Mouse (Mus musculus): Measurements from ENCODE around the gene Tmem251.
A peak's percentile ranks its signal among the peaks of the same experiment; 100 is the strongest.

The Tmem251 gene

DNA sequence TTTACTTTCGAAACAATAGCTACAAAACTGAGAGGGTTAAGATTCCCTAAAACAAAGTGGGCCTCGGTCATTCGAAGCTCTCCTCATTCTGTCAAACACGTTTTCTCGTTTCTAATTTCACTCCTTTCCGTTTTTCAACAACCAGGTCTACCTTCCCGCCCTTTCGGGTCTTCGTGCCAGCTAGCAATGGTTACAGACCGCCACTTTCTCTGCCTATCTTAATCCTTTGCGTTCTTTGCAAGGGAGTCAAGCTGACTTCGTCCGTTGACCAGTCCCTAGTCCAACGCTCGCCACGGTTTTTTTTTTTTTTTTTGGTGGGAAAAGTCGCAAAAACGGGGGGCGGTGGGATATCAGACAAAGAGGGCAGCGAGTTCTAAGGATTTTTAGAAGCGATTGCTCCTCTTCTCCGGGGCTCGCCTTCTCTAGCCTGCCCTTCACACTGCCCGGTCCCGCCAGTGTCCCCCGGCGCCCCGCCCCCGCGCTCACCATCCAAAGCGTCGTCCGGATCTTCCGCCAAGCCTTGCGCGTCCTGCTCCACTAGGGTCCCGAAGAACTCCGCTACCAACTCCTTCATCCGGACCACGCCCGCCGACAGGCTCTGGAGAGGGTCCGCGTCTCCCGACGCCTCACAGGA lies 13.6 kb downstream of the Tmem251 start:
- no peak for DNase-seq (ENCODE audit: low spot score in 2 of 2)

DNA sequence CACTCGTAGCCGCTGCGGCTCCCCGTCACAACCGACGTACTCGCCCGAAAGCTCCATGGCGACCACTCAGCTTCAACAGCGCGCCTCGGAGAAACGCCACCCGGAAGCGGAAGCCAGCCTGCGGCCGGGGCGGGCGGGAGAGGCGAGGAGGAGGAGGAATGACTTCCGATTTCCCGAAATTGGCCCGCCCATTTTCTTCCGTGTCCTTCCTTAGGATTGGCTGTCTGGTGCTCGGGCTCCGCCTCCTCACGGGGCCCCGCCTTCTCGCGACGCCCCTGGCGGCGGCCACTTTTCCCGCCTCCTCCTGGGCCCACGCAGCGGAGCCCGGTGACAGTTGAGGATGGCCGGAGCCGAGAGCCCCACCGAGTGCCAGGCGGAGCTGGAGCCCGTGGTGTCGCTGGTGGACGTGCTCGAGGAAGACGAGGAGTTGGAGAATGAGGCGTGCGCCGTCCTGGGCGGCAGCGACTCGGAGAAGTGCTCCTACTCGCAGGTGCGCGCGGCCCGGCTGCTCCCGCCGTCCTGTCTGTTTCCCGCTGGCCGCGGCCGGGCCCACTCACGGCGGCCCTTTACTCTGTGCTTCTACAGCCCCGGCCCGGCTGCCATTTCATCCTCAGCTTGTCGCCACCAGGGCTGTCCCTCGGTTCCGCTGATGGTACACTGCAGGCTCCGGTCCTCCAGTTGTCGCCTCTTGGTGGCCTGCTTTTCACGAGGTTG lies 14.3 kb downstream of the Tmem251 start, which contains the start of the genes Gm28051, Gon7 and Ubr7:
Gene Gm28051 (minus strand): TSS at position 77 of the 714 bp plus-strand sequence.
Gene Gon7 (minus strand): TSS at position 115 of the 714 bp plus-strand sequence.
Gene Ubr7 (plus strand): TSS at position 279 of the 714 bp plus-strand sequence.
- peak; percentile 96 to 97 for DNase-seq (ENCODE audit: low spot score in 2 of 2)

DNA sequence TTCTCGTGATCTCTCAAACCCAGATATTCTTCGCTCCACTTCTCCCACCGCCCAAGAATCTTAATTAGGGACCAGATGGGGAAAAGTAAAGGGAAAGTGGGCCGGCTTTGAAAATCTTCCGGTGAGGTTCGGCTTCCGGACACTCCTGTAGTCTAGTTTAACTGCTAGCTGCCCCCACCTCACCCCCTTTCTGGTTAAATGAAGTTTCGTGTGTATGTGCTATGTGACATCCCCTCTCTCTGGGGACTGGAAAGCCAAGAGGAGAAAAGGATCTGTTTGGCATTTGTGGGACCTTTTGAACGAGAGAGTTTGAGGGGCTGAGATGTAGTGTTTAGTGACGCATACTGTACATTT lies 14.8 kb downstream of the Tmem251 start, which contains the start of gene Gm20604:
Gene Gm20604 (minus strand): TSS at position 270 of the 354 bp plus-strand sequence.
- DNase-seq (ENCODE audit: low spot score in 2 of 2) = no peak

DNA sequence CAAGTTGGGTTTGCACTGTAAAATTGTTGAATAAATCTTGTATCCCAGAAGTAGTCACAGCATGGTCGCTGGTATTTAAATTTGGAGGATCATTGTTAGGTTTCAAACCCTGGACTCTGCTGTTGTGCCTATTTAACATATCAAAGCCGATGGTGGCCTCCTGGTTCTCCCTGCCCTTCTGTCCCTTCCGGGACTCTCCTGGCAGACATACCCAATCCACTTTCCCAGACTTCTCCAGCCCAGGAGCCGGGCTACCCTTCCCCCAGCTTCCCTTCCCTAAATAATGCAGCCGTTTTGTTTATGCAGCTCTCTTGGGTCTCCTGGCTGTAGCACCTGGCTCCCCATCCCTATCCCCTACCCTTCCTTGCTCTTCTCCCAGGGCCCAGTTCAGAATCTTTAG lies 15.4 kb downstream of the Tmem251 start:
- DNase-seq (ENCODE audit: low spot score in 2 of 2) = no peak

DNA sequence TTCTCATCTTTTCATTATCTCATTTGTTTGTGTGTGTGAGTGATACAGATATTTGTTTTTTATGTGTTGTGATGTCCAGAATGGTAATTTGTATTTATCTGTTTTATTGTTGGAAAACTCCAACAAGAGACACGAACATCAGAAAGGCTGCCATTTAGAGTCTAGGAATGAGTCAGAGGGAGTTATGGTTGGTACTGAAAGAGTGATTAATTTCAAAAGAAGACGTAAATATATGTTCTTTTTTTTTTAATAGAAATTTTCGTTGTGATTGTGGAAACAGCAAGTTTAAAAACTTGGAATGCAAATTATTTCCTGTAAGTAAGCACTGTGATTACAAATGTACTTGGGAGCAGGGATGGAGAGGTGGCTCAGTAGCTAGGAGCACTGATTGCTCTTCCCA lies 18.1 kb downstream of the Tmem251 start:
- no peak for DNase-seq (ENCODE audit: low spot score in 2 of 2)

DNA sequence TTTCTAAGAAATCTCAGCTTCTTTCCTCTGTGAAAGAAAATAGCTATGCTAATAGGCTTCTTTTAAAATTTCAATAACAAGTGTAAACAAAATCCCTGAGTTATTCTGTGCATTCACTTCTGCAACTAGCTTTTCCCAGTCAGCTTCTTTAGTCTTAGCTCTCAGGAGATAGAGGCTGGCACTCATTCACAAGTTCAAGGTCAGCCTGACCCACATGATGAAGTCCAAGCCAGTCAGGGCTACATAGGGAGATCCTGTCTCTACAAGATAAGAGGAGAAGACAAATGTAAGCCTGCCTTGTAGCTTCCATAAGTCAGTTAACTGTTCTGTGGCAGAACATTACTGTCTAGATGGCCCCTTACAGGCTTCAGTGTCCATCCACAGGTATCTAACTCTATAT lies 20.1 kb downstream of the Tmem251 start:
- DNase-seq (ENCODE audit: low spot score in 2 of 2) = no peak

DNA sequence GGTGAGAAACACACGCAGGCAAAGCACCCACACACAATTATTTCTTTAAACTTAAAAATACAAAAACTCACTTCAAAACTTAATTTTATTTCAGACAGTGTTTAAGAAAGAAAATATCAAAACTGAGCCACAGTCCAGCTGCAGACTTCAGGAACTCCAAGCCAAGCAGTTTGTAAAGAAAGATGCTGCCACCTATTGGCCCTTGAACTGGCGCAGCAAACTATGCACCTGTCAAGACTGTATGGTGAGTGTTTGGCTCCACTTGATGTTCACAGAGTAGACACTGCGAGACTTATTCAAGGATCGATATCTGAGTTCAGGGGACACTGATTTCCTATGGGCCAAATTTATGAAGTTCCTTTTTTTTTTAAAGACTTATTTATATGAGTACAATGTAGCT lies 25.4 kb downstream of the Tmem251 start:
- no peak for DNase-seq (ENCODE audit: low spot score in 2 of 2)

DNA sequence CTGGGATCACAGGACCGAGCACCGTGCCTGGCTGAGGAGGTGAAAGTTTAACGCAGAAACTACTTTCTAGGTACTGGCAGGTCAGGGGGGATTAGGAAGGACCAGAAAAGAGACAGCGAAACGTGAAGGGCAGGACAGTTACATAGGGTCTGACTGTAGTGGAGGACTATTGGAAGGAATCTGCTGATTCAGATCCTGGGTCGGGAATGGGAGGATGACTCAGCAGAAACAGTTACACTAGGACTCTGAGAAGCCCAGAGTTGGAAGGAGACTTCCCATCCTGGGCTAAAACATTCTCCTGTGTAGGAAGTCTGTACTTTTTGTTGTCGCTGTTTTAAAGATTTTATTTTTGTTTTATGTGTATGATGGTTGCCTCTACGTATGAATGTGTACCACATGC lies 28.0 kb downstream of the Tmem251 start:
- no peak for DNase-seq (ENCODE audit: low spot score in 2 of 2)

DNA sequence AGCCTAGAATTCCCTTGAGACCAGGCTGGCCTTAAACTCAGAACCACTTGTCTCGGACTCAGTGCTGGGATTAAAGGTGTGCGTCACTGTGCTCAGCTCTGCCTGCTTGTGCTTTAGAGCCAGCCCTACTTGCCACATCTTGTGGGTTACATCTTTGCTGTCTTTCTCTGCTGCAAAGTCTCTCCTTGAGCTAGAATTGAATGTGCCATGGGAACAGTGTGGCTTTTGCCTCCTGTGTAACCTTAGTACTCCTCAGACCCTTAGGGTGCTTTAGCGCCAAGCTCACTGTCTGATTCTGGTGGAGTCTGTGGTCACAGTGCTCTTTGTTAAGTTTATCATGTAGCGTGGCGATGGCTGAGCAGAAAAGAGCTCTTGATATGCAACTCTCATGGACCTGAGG lies 29.1 kb downstream of the Tmem251 start:
- no peak for DNase-seq (ENCODE audit: low spot score in 2 of 2)

DNA sequence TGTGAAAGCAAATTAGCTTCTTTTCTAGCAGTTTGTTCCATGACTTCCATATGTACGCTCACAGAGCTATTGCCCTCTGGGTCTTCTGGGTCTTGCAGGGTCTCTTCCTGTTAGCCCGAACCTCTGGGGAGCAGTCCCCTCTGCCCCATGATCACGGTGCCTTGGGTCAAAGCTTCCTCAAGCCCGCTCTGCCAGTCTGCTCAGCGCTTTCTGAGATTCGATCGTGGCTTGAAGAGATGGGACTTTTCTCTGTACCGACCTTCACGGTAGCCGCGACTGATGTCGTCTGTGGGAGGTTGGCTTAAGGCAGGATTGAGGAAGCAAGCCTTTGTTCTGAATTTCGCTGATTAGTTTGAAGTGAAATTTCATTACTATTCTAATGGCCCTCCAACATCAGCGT lies 32.5 kb downstream of the Tmem251 start:
- DNase-seq (ENCODE audit: low spot score in 2 of 2) = peak in 1 of 2 experiments; percentile 53

DNA sequence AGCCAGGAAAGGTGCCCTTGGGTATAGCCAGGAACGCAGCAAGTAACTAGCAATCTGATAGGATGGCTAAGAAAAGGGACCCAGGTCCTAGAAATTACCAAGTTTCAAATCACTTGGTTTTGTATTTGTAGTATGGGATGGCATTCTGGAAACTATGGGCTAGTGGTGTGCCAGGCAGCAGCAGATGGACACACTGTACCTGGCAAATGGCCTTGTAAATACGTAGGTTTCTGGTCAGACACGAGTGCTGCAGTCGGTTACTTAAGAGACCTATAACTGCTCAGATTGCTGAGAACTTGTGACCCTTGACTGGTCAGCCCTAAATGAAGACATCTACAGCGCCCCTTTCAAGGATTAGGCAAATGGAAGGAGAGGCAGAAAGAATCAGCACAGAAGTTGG lies 34.6 kb downstream of the Tmem251 start:
- DNase-seq (ENCODE audit: low spot score in 2 of 2) = peak in 1 of 2 experiments; percentile 35

DNA sequence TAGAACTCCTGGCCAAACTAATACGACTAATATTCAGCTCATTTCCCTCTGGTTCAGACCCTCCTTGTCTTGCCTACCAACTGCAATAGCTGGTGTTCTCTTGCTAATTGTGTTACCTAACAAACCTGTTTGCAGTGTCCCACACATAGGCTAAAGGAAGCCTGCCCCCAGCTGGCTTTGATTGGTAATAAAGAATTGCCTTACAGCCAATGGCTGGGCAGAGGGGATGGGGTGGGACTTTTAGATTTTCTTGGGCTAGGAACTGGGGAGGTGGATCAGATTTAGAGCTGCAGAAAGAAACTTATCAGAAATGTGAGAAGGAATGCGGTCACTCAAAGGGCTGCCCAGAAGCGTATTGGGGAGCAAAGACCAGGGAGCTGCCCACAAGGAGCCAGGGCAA lies 35.9 kb downstream of the Tmem251 start:
- DNase-seq (ENCODE audit: low spot score in 2 of 2) = peak in 1 of 2 experiments; percentile 46

DNA sequence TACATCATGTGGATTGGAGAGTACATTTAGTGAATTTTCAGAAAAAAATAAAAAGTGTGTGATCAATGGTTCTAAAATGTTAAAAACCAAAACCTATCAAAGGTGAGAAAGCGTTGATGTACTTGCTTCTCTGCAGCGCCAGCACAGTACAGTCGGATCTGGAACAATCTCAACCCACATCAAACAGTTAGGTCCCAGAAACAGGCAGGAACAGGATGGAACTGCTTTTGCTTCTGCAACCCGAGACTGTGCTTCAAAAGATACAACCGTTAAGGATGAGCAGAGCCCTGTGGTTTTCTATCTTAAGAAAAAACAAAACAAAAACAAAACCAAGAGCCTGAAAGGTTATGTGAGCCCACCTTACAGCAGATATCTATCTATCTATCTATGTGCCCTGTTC lies 39.3 kb downstream of the Tmem251 start:
- no peak for DNase-seq (ENCODE audit: low spot score in 2 of 2)

DNA sequence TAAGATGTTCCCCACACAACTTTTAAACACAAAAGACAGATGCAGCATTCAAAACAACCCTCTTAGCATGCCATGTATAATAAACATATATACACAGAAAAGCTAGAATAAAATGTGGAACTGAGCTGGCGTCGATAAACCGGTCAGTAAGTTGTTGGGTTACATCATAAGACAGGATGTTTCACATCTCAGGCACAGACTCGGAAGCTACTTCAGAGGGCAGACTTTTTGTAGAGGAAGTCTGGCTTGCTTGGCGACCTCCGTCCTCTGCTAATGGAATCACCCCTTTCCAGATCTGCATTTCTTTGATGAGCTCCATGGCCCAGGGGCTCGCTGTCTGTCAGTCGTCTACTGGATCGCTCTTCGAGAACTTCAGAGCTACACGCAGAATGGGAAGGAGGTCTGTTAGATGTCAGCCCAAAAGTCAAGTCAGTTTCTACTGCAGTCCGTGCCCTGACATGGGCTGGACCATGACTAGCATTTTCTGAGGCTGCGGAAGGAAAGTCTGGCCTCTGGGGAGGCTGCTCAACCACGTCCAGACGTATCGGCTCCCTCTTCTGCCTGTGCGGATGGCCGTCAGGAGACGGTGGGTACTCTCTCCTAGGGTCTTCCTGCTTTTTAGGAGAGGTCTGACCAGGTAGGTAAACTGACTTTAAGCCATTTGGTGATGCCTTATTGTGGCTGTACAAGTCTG lies 41.5 kb downstream of the Tmem251 start:
- no peak for DNase-seq (ENCODE audit: low spot score in 2 of 2)

DNA sequence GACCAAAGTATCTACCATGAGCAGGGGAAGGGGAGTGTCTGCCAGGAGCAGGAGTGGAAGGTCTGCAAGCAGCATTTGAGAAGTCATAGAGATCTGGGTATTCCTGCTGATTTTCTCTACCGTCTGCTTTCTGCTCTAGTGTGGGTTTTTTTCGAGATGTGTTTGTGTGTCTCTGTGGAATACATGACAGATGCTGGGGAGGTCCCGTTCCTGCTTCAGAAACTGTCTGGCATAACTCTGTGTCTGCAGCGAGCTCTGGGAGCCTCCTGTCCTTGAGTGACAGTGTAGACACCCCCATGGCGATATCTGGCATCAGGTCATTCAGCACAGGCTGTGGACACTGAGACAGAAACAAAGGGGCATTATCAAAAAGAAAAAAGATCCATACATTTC lies 42.0 kb downstream of the Tmem251 start:
- DNase-seq (ENCODE audit: low spot score in 2 of 2) = no peak

DNA sequence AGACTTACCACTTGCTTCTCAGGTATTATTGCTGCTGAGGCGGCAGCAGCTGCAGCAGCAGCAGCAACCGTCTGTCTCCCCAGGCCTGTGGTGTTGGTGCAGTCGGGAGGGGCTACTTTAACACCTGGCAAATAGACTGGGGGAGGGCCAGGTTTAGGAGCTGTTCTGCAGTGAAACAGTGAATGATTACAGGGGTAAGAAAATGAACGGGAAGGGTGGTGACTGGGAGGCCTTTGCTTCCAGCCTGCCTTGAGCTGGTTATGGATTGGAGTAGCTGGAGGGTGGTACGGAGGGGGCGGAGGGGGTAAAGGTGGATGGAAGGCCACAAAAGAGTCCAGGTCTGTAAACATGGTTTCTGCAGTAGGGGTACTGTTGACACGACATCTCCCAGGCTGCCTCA lies 44.4 kb downstream of the Tmem251 start:
- no peak for DNase-seq (ENCODE audit: low spot score in 2 of 2)
